Mouse (Mus musculus) cortical plate, adult 2 months (tissue): ENCODE measurements around the gene Bmpr1a.

Source experiments
- CTCF ChIP-seq: fragments of 200-500 bp; IDR thresholded peaks from 2 replicates; pipeline ENCODE4 v1.5.1; 2011; ENCODE audit warnings: mild to moderate bottlenecking, control low read depth, low read length; ENCODE audit not compliant: insufficient read depth; ENCODE audit errors: extremely low read depth
- POLR2A ChIP-seq: fragments of 200-500 bp; IDR thresholded peaks from 2 replicates; pipeline ENCODE4 v1.6.1; 2011; ENCODE audit warnings: mild to moderate bottlenecking, low read length, control low read depth; ENCODE audit not compliant: insufficient read depth; ENCODE audit errors: extremely low read depth

DNA sequence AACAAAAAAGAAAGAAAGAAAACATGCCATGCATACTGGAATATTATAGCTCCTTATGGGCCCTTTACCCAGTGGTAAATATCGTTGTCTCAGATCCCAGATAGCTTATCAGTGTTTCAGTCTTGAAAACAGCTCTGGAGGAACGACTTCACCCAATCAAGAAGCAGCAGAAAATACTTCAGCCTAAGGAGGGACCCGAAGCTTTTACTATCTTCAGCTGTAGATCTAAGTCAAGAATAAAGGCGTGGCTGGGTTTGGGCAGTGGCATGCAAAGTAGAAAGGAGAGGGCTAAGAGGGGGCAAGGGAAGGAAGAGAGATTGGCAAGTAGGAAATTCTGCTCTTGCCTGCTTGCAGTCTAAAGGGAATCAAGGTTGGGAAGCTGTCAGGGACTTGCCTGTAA, 141.0 kb downstream of the Bmpr1a start:
- no peak for TF ChIP-seq CTCF
- no peak for TF ChIP-seq POLR2A
